Mouse (Mus musculus): Measurements from ENCODE around the gene Gm43951. TPM values are rescaled to one million over a fixed set of nuclear protein-coding genes. Genes with fewer than 3 reads are reported as not detected.

Gene Gm43951
- polyA plus RNA-seq, 1 experiment from 2014 or later = 0.36 TPM

GRCm38 (mm10) chr11:72155981-72156428 lies 50.6 kb downstream of the Gm43951 start:
- H3K36me3 ChIP-seq (ENCODE audit: control insufficient read depth, insufficient read depth, low read length) = peaks cover 30% of the 10 kb centered on the region
- no peak overlapping the region for H3K4me2 ChIP-seq (ENCODE audit: low read depth, low read length)
- no peaks in the 10 kb centered on the region for H3K27me3 ChIP-seq (ENCODE audit: control insufficient read depth, insufficient read depth, low read length)
- ATAC-seq (ENCODE audit: low read depth) = no peak
- H3K4me3 ChIP-seq (ENCODE audit: low read depth, low read length) = no peak overlapping the region
- H3K4me1 ChIP-seq (ENCODE audit: control insufficient read depth, insufficient read depth, low read length) = no peaks in the 10 kb centered on the region
- H3K9me3 ChIP-seq (ENCODE audit: control insufficient read depth, low read length) = no peaks in the 10 kb centered on the region
- H3K27ac ChIP-seq (ENCODE audit: low read depth, low read length) = no peak overlapping the region
- WGBS = 86% methylated on average over 4 of the region's 4 CpGs
- H3K9ac ChIP-seq (replicated peaks; ENCODE audit: low read depth, low read length) = no peak overlapping the region

DNA sequence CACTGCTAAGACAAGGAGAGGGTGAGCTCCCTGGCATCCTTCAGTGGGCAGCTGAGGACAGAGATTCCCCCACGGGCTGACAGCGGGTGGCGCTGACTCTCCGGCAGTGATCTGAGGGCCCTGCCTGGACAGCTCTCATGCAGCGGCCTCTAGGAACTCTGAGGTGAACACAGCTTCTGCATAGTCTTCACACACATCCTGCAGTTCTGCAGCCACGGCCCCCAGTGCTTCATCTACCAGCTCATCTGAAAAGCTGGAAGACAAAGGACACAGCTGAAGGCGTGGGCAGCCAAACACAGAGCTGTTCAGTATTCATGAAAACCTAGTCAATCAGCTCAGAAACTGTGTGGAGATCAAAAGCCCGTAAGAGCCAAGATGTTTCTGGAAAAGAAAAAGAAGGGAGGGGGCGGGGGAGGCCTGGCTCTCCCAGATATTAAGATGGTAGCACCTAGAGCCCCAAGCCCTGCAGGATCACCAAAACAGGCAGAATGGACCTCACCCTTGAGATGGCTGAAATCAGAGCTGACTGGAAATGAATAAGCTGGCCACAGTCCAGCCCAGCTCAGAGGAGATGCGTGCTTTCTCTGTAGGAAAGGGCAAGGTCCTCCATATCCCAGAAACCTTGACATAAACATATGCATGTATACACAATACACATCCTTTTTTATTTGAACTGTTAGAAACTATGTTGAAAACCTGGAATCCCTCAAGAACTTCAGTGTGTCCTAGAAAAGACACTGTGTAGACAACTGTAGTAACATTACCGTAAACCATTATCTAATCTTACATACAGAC lies 51.3 kb downstream of the Gm43951 start:
- Histone ChIP-seq H3K4me3 (ENCODE audit: low read depth, low read length) (no peak overlapping the region), H3K27me3 (ENCODE audit: control insufficient read depth, insufficient read depth, low read length) (no peaks in the 10 kb centered on the region)

More for the DNA sequence above, 51.3 kb downstream of the Gm43951 start:
- Histone ChIP-seq H3K36me3 (ENCODE audit: control insufficient read depth, insufficient read depth, low read length) (peaks cover 30% of the 10 kb centered on the region), H3K9me3 (ENCODE audit: control insufficient read depth, low read length) (no peaks in the 10 kb centered on the region), H3K4me1 (ENCODE audit: control insufficient read depth, insufficient read depth, low read length) (no peaks in the 10 kb centered on the region), H3K4me2 (ENCODE audit: low read depth, low read length) (no peak overlapping the region), H3K9ac (replicated peaks; ENCODE audit: low read depth, low read length) (no peak overlapping the region), H3K27ac (ENCODE audit: low read depth, low read length) (peak overlapping the region; percentile 28)
- ATAC-seq (ENCODE audit: low read depth) = no peak
- 67% methylated on average over 11 of the region's 11 CpGs for WGBS

Other genes with a start within 250 kb of the Gm43951 start
- gene Aipl1, start 169.3 kb downstream of the Gm43951 start, polyA plus RNA-seq (2014; fragmentation: Nextera tagmentation; extraction: Ambion mirVana) = 0.18 and 0.20 TPM in 2 replicates
- 10.9 and 16.3 TPM in 2 replicates for gene Pimreg, start 164.8 kb downstream of the Gm43951 start, polyA plus RNA-seq (2014; fragmentation: Nextera tagmentation; extraction: Ambion mirVana)
- gene Pitpnm3, start 71.1 kb downstream of the Gm43951 start, polyA plus RNA-seq (2014; fragmentation: Nextera tagmentation; extraction: Ambion mirVana) = 4.4 and 6.4 TPM in 2 replicates
- gene 4933427D14Rik, start 619 bp upstream of the Gm43951 start, polyA plus RNA-seq (2014; fragmentation: Nextera tagmentation; extraction: Ambion mirVana) = 15.9 and 20.1 TPM in 2 replicates
- gene Txndc17, start 707 bp upstream of the Gm43951 start, polyA plus RNA-seq (2014; fragmentation: Nextera tagmentation; extraction: Ambion mirVana) = 147 and 158 TPM in 2 replicates
- 54.9 and 55.6 TPM in 2 replicates for gene Med31, start 8.8 kb upstream of the Gm43951 start, polyA plus RNA-seq (2014; fragmentation: Nextera tagmentation; extraction: Ambion mirVana)
- gene Slc13a5, start 60.4 kb upstream of the Gm43951 start, polyA plus RNA-seq (2014; fragmentation: Nextera tagmentation; extraction: Ambion mirVana) = 0.76 and 1.8 TPM in 2 replicates
- 1.4 and 1.6 TPM in 2 replicates for gene Xaf1, start 94.8 kb upstream of the Gm43951 start, polyA plus RNA-seq (2014; fragmentation: Nextera tagmentation; extraction: Ambion mirVana)
- not detected in 2 replicates for gene Fbxo39, start 107.6 kb upstream of the Gm43951 start, polyA plus RNA-seq (2014; fragmentation: Nextera tagmentation; extraction: Ambion mirVana)
- gene Tekt1, start 155.6 kb upstream of the Gm43951 start, polyA plus RNA-seq (2014; fragmentation: Nextera tagmentation; extraction: Ambion mirVana) = 5.5 and 8.8 TPM in 2 replicates
- 3.3 and 5.3 TPM in 2 replicates for gene Smtnl2, start 204.9 kb upstream of the Gm43951 start, polyA plus RNA-seq (2014; fragmentation: Nextera tagmentation; extraction: Ambion mirVana)
- not detected in 2 replicates for gene Ggt6, start 228.7 kb upstream of the Gm43951 start, polyA plus RNA-seq (2014; fragmentation: Nextera tagmentation; extraction: Ambion mirVana)
- gene Mybbp1a, start 234.5 kb upstream of the Gm43951 start, polyA plus RNA-seq (2014; fragmentation: Nextera tagmentation; extraction: Ambion mirVana) = 55.1 and 63.5 TPM in 2 replicates

All from neural tube, embryonic 14.5 days (tissue).